Mouse (Mus musculus): Measurements from ENCODE around the gene Ssh1.

DNA sequence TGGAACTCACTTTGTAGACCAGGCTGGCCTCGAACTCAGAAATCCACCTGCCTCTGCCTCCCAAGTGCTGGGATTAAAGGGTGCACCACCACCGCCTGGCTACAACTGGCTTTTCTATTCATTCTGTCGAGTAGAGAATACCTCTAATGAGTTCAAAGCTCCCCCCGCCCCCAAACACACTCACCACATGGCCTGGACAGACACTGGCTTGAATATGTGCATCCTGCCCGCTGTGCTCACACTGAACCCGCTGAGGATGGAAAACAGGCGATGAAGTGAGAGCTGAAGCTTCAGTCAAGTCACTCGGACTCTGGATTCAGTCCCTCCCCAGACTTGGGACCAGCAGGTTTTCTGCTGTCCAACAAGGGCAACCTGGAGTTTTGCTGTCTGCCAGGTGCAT lies 33.3 kb downstream of the Ssh1 start:
- TF ChIP-seq CTCF (IDR thresholded peaks at IDR 0.05; ENCODE audit: low read depth) (no peak), EP300 (IDR thresholded peaks at IDR 0.05; ENCODE audit: low read depth) (no peak)
